Mouse (Mus musculus) ZHBTc4 (cell line): Measurements from ENCODE around the gene Sppl2b.
A peak's percentile ranks its signal among the peaks of the same experiment; 100 is the strongest.

Source experiments
- DNase-seq: peaks from one replicate; pipeline ENCODE4 v3.0.0-alpha.2; 2011; ENCODE audit warnings: low read depth, low spot score

The Sppl2b gene

GRCm38 (mm10) chr10:80845055-80845693, 9.9 kb upstream of the Sppl2b start:
- DNase-seq = no peak

GRCm38 (mm10) chr10:80845732-80846131, 9.3 kb upstream of the Sppl2b start:
- no peak for DNase-seq

DNA sequence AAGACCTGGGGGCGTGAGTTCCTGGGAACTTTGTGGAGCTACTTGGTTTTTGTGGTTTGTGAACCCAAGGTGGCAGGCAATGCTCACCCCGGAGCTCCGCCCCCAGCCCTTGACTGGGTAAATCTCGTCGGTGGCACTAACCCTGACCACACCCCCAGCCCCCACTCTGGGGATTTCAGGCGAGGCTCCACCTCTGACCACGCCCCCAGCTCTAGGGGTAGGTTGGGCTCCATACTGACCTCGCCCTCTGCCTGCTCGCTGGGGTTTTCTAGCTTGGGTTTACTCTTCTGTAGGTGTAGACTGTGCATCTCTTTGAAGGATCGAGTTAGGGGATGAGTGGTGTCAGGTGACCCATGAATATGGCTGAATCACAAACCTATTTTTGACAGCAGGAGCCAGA, 6.5 kb upstream of the Sppl2b start:
- peak; percentile 96 for DNase-seq

DNA sequence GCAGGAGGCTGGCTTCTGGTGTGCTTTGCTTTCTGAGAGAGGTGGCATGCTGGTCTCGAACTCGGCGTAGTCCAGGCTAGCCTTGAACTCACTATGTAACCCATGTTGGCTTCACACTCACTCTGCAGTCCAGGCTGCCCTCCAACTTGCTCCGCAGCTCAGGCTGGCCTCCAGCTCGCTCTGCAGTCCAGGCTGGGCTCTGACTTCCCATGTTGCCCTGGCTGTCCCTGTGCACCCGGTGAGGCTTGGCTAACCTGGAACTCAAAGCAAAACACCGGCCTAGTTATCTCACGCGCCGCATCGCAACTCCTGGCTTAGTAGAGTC, 636 bp downstream of the Sppl2b start:
- DNase-seq = peak; percentile 23

- peak; percentile 44 for DNase-seq
Observed at GRCm38 (mm10) chr10:80856267-80856666, 1.2 kb downstream of the Sppl2b start.

DNA sequence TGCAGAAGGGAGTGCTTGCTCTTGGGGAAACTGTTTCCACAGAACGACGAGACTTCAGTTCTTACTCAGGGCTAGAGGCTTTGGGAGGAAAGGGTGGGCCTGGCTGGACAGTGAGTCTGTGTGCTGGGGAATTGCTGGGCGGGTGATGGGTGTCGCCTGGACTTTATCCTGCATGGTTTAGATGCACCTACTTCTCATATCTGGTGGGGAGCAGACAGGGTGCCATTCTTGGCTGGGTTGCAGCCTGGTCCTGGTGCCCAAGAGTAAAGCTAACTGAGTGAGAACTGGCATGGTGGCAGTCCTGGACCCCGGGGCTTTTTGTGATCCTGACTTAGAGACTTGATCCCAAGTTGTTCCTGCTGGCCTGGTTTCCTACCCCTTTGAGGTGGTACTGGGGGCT, 1.8 kb downstream of the Sppl2b start:
- DNase-seq = no peak

DNA sequence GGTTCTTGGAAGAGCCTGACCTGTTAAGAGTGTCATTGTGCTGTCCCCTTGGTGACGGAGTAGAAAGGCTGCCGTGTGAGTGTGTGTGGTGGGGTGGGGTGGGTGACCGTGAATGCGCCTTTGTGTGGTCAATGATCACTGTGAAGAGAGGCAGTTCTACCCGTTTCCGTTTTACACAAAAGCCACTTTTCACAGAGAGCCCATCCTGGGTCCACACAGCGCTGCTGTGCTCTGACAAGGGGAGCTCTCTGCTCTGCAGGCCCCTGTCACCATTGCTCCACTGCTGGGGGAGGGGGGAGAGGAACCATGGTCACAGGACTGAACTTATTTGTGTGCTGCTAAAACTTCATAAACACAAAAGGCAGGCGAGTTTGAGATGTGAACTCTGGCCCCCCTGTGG, 2.3 kb downstream of the Sppl2b start:
- DNase-seq = peak; percentile 75

DNA sequence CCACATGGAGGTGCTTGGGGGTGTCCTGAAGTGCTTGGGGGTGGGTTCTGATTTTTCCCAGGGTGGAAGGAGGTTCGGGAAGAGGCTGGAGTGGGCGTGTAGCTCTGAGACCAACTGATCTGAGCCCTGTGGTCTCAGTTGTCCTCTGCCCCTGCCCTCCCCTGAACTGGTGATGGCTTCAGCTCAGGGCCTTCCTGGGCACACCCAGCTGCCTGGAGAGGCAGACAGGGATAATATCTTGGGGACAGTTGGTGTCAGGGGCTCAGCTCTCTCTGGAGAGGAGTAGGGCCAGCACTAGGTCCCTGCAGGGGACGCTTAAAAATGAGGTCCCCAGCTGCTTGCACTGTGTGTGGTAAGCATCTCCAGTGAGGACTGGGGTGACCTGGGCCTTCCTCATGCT, 2.8 kb downstream of the Sppl2b start:
- DNase-seq = no peak

GRCm38 (mm10) chr10:80858350-80858935, 3.4 kb downstream of the Sppl2b start:
- DNase-seq = no peak

GRCm38 (mm10) chr10:80862305-80862704, 7.2 kb downstream of the Sppl2b start:
- no peak for DNase-seq

DNA sequence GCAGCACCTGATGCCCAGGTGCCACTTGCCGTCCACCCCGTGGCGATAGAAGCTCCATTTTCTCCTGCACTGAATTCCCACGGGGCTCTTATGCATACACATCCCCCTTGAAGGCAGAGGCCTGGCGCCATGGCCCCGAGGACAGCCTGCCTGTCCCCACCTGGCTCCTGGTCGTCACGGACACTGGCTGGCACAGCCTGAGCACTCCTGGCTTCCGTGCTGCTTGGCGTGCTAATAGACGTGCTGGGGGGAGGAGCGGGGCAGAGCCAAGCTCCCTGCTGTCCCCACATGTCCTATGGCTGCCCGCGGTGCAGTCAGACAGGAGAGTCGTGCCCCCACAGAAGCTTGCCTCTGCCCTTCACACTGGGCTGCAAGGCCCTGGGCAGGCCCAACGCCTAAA, 9.4 kb downstream of the Sppl2b start:
- no peak for DNase-seq

- DNase-seq = no peak
Observed at GRCm38 (mm10) chr10:80870993-80871392, 15.9 kb downstream of the Sppl2b start.

DNA sequence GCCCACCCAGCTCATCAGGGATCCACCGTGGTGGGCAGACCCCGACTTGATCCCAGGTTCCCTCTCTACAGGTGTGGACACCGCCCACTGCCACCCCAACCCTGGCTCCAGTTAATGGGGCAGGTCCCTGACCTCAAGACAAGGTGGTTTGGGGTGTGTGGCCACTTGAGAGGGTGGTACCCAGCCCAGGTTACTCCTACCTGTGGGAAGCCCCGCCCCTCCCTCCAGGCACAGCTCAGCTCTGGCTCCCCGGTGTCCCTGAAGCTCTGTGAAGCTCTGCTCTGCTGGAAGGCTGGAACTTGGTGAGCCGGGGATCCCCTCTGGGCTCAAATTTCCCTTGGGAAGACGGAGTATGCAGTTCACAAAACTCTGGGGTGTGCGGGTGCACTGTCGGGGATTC, 16.5 kb downstream of the Sppl2b start, which contains the start of gene Tmprss9:
TSS of gene Tmprss9 (plus strand) at position 268 of the 400 bp plus-strand sequence.
- peak; percentile 25 for DNase-seq

GRCm38 (mm10) chr10:80874035-80874434, 19.0 kb downstream of the Sppl2b start:
- no peak for DNase-seq

- peak; percentile 83 for DNase-seq
Observed at GRCm38 (mm10) chr10:80876028-80876427, 21.0 kb downstream of the Sppl2b start.

- peak; percentile 61 for DNase-seq
Observed at GRCm38 (mm10) chr10:80876594-80876993, 21.5 kb downstream of the Sppl2b start.

DNA sequence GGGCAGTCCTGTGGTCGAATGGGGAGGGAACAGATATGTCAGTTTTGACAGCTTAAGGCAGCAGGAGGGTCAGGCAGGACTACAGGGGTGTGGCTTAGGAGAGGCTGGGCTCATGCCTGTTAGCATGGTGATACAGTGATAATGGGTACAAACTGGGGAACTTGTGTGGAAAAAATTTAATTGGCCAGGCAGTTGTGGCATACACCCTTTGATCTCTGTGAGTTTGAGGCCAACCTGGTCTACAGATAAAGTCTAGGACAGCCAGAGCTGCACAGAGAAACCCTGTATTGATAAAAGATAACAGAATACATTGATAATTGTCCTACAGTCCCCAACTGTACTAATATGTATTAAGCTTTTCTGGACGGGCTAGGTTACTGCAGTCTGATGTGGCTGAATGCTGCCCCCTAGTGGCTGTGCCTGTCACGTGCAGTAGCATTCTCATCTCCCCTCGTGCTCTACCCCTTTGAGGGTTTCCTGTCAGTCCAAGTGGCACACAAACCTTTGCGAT, 25.1 kb downstream of the Sppl2b start:
- peak; percentile 89 for DNase-seq

GRCm38 (mm10) chr10:80880901-80881300, 25.8 kb downstream of the Sppl2b start:
- peak; percentile 50 for DNase-seq

DNA sequence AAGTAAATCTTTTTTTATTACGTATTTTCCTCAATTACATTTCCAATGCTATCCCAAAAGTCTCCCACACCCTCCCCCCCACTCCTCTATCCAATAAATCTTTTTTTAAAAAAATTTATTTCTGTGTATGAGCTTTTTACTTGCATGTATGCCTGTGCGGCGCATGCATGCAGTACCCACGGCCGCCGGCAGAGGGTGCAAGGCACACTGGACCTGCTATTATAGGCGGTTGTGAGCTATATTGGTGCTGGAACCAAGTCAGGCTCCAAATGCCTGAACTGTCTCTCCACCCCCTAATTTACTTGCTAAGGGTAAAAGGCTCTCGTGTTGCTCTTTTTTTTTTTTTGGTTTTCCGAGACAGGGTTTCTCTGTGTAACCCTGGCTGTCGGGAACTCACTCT, 26.2 kb downstream of the Sppl2b start:
- peak; percentile 90 for DNase-seq

- no peak for DNase-seq
Observed at GRCm38 (mm10) chr10:80887181-80887580, 32.1 kb downstream of the Sppl2b start.

GRCm38 (mm10) chr10:80895100-80895499, 40.0 kb downstream of the Sppl2b start:
- no peak for DNase-seq

DNA sequence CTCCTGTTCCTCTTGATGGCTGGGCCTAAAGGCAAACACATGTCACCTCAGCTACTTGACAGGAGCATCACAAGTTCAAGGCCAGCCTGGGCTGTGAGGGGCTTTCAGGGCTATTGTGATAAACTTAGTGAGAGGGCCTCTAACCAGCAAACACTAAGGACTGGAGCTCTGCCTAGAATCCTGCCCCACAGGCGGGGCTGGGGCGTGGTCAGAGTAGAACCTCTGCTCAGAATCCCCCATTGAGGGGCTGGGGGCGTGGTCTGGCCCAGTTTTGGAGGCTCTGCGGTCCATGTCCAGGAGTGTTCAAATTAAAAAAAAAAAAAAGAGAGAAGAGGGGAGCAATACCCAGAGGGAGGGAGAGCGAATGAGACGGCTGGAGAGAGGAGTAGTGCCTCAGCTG, 40.6 kb downstream of the Sppl2b start:
- DNase-seq = peak; percentile 37
